Mouse (Mus musculus) R1 (cell line): ENCODE results near the gene Ccdc43.
"Not testable (repeated sequence)": the region's sequence is repeated elsewhere in the genome, so short reads cannot be mapped to it uniquely, and the experiment has no call there.

Experiments used
- DNase-seq: peaks from one replicate; pipeline ENCODE4 v3.0.0-alpha.2; 2018; ENCODE audit warnings: low read depth, low spot score

Ccdc43 gene

DNA sequence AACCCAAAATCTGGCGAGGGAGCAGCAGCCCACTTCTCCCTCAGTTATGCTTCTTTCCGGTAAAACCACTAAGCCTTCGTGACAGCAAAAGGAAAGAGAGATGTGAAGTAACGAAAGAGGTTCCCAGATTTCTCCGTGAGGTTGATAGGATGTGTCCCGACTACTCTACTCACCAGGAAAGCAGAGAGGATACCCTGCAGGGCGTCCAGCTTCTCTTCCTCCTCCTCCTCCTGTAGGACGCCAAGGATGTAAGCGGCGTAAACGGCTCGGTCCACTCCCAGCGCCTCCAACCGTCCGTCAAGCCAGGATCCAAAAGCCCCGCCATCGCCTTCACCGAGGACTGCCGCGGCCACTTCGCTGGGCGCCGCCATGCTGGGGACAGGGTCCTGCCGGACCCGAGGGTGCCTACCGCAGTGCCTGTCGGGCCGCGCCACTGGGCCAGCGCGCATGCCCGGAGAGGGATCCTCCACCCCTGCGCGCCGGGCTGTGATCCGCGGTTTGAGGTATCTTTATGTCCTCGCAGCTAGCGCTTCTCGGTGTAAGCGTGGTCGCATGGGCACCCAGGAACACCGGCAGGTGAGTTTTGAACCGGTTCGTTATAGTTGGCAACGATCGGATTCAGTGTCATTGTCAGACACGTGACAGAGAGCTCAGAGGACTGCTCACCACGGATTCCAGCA is at the start of gene Ccdc43:
Ccdc43 (minus strand) TSS at position 445 of the 680 bp plus-strand sequence.
- DNase-seq: no peak

DNA sequence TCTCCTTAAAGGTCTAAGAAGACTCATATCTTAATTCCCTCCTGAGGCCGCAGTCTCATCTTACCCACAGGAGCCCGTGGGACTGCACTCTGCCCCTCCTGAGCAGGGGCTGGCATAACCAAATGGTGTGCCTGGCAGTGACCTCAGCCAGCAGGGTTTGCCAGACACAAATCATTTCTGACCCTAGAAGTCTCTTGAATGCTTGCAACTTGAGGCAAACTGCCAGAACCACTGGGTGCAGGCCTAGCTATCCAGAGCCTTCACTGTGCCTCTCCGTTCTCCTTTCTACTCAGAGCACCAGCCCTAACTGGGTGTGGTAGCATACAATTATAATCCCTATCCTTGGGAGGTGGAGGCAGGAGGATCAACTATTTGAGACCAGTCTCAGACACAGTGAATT is 47.2 kb upstream of the Ccdc43 start:
- no peak for DNase-seq

DNA sequence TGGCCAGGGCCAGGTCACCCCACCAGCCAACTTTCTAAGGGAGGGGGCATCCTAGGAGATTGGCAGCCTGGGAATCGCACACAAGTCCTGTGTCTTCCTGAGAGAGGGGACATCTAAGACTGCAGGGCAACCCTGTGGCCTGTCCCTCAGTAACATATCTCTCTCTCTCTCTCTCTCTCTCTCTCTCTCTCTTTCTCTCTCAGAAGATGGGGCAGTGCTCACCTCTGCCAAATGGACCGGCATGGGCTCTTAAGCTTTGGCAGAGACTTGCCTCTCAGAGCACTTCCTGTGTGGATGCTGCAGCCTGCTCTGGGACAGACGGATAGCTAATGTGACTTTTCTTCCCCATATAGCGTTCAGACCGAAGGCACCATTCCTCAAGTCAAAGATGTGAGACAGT is 45.3 kb upstream of the Ccdc43 start:
- DNase-seq: no peak

DNA sequence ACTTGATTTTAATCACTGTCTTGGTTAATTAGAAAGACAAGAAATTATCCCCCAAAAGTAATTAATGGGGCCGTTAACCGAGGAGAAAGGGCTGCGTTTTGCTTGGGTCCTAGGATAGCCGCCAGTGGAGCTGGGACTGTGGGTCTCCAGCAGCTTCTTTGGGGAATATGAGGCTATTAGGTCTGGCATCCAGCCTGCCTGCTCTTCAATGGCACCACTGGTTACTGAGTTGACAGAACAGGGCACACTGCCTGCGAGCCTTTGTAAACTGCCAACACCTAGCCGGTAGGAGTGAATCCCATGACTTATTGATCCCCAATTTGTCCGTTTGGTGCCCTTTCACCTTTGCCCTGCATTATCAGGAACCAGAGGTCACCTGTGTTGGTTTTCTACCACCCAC is 44.5 kb upstream of the Ccdc43 start:
- DNase-seq: no peak

GRCm38 (mm10) chr11:102741129-102741950 is 43.8 kb upstream of the Ccdc43 start:
- DNase-seq: peak; percentile 35

DNA sequence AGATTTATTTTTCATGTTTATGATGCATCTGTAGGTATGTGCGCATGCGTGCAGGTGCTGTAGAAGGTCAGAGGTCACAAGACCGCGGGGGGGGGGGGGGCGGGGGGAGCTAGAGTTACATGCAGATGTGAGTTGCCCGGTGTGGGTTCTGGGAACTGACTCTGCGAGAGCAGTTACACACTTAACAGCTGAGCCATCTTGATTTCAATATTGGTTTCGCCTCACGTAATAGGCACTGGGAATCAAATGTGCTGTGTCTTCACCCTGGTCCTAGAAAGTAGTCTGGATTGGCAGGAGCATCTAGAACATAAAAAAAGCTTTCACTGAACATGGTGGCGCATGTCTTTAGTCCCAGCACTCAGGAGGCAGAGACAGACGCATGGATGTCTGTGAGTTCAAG is 43.1 kb upstream of the Ccdc43 start:
- DNase-seq: no peak

GRCm38 (mm10) chr11:102739278-102739966 is 41.8 kb upstream of the Ccdc43 start:
- peak; percentile 86 for DNase-seq

DNA sequence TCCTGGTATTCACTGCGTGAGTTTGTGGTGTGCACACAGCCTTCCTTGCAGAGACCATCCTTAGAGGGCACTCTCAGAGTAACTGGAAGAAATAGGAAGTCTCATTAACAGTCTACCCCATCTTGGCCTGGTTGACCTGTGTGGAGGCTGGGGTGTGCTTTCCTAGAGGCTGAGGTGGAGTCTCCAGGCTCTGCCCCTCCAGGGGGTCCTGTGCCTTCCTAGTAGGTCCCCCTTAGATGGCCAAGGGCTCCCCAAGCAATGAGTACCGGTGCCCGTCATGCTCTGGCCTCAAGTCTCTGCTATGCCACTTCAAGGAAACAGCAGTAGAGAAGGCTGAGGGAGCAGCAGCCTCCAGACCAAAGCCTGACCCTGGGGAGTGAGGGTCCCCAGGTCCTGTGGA is 40.5 kb upstream of the Ccdc43 start:
- DNase-seq: no peak

DNA sequence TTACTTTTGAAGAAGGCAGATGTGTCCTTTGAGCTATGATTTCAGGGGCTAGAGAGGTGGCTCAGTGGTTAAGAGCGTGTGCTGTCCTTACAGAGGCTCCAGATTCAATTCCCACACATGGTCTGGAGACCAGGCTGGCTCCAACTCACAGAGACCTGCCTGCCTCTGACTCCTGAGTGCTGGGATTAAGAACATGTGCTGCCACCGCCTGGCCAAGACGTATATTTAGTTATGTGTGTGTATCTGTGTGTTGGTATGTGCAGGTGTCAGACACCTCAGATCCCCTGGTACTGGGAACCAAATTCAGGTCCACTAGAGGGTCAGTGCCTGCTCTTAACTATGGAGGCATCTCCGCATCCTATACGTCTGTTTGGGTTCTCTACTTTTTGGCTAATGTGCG is 37.4 kb upstream of the Ccdc43 start:
- DNase-seq: peak; percentile 74

DNA sequence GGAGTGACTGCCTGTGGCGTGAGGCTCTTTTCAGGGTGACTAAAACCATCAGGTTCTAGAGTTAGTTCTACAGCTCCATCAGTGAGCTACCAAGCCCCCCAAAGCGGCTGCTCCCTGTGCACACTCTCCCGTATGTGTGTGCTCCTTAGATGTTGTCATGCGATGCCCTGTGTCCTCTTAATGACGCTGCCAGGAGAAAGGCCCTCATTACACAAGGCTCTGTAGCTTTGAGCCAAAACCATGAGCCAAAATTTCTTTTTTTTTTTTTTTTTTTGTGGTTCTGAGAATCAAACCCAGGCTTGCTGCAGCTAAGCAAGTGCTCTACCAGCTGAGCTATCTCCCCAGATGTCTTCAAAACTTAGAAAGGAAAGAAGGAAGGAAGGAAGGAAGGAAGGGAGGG is 35.6 kb upstream of the Ccdc43 start:
- DNase-seq: no peak

DNA sequence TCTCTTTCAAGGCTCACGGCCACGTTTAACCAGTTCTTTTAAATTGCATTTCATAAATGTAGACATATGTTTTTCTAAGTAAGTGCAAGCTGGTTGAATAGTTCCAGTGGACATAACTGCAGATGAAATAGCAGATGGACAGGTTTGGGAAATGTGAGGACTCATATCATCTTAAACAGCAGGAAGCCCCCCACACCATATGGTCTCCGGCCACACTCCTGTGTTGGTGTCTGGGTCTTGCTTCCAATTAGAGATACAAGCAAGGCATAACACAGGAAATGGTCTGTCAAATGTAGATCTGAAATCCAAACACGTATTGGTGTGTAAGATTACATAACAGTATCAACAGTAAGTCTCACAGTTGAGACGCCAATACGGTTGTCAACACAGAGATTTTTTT is 33.8 kb upstream of the Ccdc43 start:
- no peak for DNase-seq

DNA sequence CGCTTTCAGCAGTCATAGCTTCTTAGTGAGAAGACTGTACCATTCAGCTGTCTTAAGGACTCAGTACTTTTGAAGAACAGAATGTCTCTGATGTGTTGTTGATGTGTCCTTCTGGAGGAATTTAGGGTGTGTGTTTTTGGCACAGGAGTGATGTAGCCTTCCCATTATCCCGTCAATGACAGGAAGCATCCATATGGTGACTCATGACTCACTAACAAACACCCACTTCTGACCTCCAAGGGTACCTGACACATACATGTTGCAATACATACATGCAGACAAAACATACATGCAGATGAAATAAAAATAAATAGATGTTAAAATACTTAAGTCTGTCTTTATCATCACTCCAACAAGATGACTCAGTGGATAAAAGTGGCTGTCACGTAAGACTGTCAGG is 32.3 kb upstream of the Ccdc43 start:
- DNase-seq: no peak

DNA sequence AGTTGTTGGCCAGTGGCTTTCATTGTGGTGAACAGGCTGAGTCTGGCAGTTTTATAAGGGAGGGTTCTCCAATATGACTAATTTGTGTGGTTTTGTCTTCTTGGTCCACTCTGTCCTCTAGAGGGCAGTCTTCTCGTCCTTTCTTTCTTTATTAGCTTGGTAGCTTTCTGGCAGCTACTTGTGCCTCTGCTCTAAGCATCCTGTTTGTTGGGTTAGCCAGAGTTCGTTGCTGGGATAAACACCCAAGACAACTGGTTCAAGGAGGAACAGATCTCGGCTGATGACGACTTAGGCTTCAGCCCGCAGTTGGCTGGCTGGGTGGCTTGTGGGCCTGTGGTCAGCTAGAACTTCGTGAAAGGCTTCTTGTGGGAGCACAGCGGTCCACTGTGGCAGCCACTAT is 31.0 kb upstream of the Ccdc43 start:
- peak; percentile 81 for DNase-seq

- DNase-seq: peak; percentile 74
Observed at GRCm38 (mm10) chr11:102725574-102725973, 28.0 kb upstream of the Ccdc43 start.

- peak; percentile 34 for DNase-seq
Observed at GRCm38 (mm10) chr11:102716135-102716534, 18.6 kb upstream of the Ccdc43 start.

- DNase-seq: not testable (repeated sequence)
Observed at GRCm38 (mm10) chr11:102714578-102714977, 17.0 kb upstream of the Ccdc43 start.

DNA sequence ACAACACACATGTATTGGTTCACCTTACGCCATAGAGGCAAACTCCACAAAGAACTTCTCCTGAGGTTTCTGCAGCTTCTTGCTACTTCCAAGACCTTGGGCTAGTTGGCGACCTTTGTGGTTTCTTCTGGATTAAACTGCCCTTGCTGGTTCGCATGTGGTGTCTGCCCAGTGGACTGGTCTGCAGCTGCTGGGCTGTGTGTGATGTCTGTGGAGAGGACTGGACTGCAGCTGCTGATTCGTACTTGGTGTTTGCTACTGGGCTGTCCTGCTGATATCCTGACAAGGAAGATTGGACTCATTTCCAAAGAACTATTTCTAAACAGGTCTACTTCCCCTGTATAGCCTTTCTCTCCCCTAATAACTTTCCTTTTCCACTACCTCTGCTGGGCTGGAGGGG is 14.8 kb upstream of the Ccdc43 start:
- no peak for DNase-seq

DNA sequence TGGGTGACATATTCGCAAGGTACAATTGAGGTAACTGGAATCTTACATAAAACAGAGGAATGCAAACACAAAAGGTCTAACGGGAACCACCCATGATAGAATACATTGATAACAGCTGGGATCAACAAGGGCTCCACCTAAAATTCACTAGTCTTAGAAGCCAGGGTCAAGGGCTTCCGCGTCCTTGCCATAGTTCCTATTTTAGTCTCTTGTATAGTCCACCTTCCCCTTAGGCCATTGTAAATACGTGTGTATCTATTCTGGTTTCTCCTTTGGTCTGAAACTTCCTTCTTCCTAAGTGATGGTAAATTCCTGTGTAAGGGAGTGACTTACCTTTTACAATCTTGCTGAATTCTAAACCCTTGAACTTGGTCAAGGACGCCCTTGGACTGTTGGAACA is 4.6 kb upstream of the Ccdc43 start:
- DNase-seq: peak; percentile 74

GRCm38 (mm10) chr11:102698018-102698476 is 465 bp upstream of the Ccdc43 start:
- peak; percentile 91 for DNase-seq

DNA sequence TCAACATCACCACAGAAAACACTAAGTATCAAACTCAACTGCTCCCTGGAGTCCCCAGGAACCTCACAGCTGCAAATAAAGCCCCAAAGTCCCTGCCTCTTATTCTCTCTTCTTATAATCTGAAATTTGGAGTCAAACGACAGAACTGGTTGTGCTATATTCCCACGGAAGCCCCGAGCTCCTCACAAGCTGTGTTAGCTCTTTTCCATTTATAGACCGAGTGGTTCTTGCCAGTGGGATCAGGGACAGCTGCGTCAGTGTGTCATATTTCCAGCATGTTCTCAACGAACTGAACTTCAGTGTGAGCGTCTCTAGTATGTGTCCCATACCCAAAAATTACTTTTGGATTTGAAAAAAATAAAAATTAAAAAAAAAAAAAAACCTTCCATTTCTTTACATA is 2.3 kb downstream of the Ccdc43 start:
- no peak for DNase-seq

DNA sequence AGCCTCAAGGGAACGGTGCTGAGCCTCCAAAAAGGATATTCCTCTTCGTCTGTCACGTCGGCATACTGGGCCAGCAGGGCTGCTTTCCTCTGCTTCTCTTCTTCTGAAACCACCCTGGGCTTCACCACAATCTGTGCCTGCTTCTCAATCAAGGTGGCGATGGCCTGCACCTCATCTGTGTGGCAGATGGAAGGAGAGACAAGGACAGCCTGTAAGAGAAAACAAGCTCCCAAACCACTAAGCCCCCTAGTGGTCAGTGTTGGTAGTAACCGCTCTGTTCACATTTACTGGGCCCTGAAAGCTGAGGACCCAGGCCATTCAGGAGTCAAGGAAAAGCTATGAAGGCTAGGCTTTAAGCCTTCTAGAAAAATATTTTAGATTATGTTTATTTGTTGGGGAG is 7.4 kb downstream of the Ccdc43 start:
- DNase-seq: peak; percentile 88

GRCm38 (mm10) chr11:102665637-102666435 is 31.7 kb downstream of the Ccdc43 start:
- peak; percentile 49 for DNase-seq
